Mouse (Mus musculus): ENCODE data around the gene D430019H16Rik. TPM values are rescaled to one million over a fixed set of nuclear protein-coding genes. Genes with fewer than 3 reads are reported as not detected.

Gene D430019H16Rik
- polyA plus RNA-seq, 1 experiment = 3.7 TPM

GRCm38 (mm10) chr12:105537162-105537561 lies 83.5 kb downstream of the D430019H16Rik start:
- DNase-seq = no peak
- Histone ChIP-seq H3K4me3 (ENCODE audit: insufficient read depth, low read depth, low read length) (no peak overlapping the region), H3K27me3 (replicated peaks; ENCODE audit: control insufficient read depth, insufficient read depth, low read length) (no peaks in the 10 kb centered on the region), H3K36me3 (ENCODE audit: control insufficient read depth, insufficient read depth, low read length) (no peaks in the 10 kb centered on the region), H3K27ac (ENCODE audit: insufficient read depth, low read depth, low read length) (no peak overlapping the region), H3K4me1 (ENCODE audit: control insufficient read depth, insufficient read depth, low read length) (no peaks in the 10 kb centered on the region)
- no peak for TF ChIP-seq POLR2A (IDR thresholded peaks at IDR 0.05; ENCODE audit: low read depth, low read length)
- TF ChIP-seq CTCF (conservative IDR thresholded peaks at IDR 0.05; ENCODE audit: insufficient read depth, insufficient read length, low read depth, low read length) = no peak
- WGBS = 64% methylated on average over 5 of the region's 5 CpGs

- Histone ChIP-seq H3K36me3 (ENCODE audit: control insufficient read depth, insufficient read depth, low read length) (no peaks in the 10 kb centered on the region), H3K4me1 (ENCODE audit: control insufficient read depth, insufficient read depth, low read length) (no peaks in the 10 kb centered on the region)
- 93% methylated on average over 10 of the region's 10 CpGs for whole genome bisulfite sequencing
Observed at GRCm38 (mm10) chr12:105539649-105540048, 86.0 kb downstream of the D430019H16Rik start.

GRCm38 (mm10) chr12:105541590-105542402 lies 88.1 kb downstream of the D430019H16Rik start:
- H3K27me3 ChIP-seq (replicated peaks; ENCODE audit: control insufficient read depth, insufficient read depth, low read length) = no peaks in the 10 kb centered on the region
- DNase-seq = no peak
- WGBS = 79% methylated on average over 12 of the region's 12 CpGs
- no peaks in the 10 kb centered on the region for H3K36me3 ChIP-seq (ENCODE audit: control insufficient read depth, insufficient read depth, low read length)
- H3K4me1 ChIP-seq (ENCODE audit: control insufficient read depth, insufficient read depth, low read length) = no peaks in the 10 kb centered on the region
- H3K4me3 ChIP-seq (ENCODE audit: insufficient read depth, low read depth, low read length) = no peak overlapping the region
- no peak for TF ChIP-seq CTCF (conservative IDR thresholded peaks at IDR 0.05; ENCODE audit: insufficient read depth, insufficient read length, low read depth, low read length)
- no peak for TF ChIP-seq POLR2A (IDR thresholded peaks at IDR 0.05; ENCODE audit: low read depth, low read length)
- H3K27ac ChIP-seq (ENCODE audit: insufficient read depth, low read depth, low read length) = no peak overlapping the region

More at GRCm38 (mm10) chr12:105539649-105540048, 86.0 kb downstream of the D430019H16Rik start:
- TF ChIP-seq CTCF (conservative IDR thresholded peaks at IDR 0.05; ENCODE audit: insufficient read depth, insufficient read length, low read depth, low read length) (no peak), POLR2A (IDR thresholded peaks at IDR 0.05; ENCODE audit: low read depth, low read length) (no peak)
- no peak overlapping the region for H3K27ac ChIP-seq (ENCODE audit: insufficient read depth, low read depth, low read length)
- DNase-seq = no peak
- H3K4me3 ChIP-seq (ENCODE audit: insufficient read depth, low read depth, low read length) = no peak overlapping the region
- H3K27me3 ChIP-seq (replicated peaks; ENCODE audit: control insufficient read depth, insufficient read depth, low read length) = no peaks in the 10 kb centered on the region

- H3K4me3 ChIP-seq (ENCODE audit: insufficient read depth, low read depth, low read length) = no peak overlapping the region
- WGBS = 84% methylated on average over 3 of the region's 3 CpGs
- H3K4me1 ChIP-seq (ENCODE audit: control insufficient read depth, insufficient read depth, low read length) = no peaks in the 10 kb centered on the region
- no peak for DNase-seq
- H3K27ac ChIP-seq (ENCODE audit: insufficient read depth, low read depth, low read length) = no peak overlapping the region
- H3K36me3 ChIP-seq (ENCODE audit: control insufficient read depth, insufficient read depth, low read length) = no peaks in the 10 kb centered on the region
- no peaks in the 10 kb centered on the region for H3K27me3 ChIP-seq (replicated peaks; ENCODE audit: control insufficient read depth, insufficient read depth, low read length)
- no peak for TF ChIP-seq CTCF (conservative IDR thresholded peaks at IDR 0.05; ENCODE audit: insufficient read depth, insufficient read length, low read depth, low read length)
- no peak for TF ChIP-seq POLR2A (IDR thresholded peaks at IDR 0.05; ENCODE audit: low read depth, low read length)
Observed at GRCm38 (mm10) chr12:105542513-105542912, 88.9 kb downstream of the D430019H16Rik start.

Other genes with a start within 250 kb of the D430019H16Rik start
- not detected in 2 replicates for gene Tcl1, start 231.1 kb upstream of the D430019H16Rik start, polyA plus RNA-seq (2012; rRNA removed)
- not detected in 2 replicates for gene Tunar, start 120.0 kb upstream of the D430019H16Rik start, polyA plus RNA-seq (2012; rRNA removed)
- 0.54 and 0.64 TPM in 2 replicates for gene Bdkrb2, start 109.4 kb downstream of the D430019H16Rik start, polyA plus RNA-seq (2012; rRNA removed)
- 0.15 TPM in 1 of 2 replicates, not detected in the other for gene Bdkrb1, start 149.2 kb downstream of the D430019H16Rik start, polyA plus RNA-seq (2012; rRNA removed)
- 6.6 and 9.0 TPM in 2 replicates for gene Gskip, start 231.0 kb downstream of the D430019H16Rik start, polyA plus RNA-seq (2012; rRNA removed)
- 16.5 and 16.6 TPM in 2 replicates for gene Atg2b, start 231.4 kb downstream of the D430019H16Rik start, polyA plus RNA-seq (2012; rRNA removed)

Data from kidney, adult 2 months (tissue).